Mouse (Mus musculus): ENCODE results near the gene Nup188. TPM values are rescaled to one million over a fixed set of nuclear protein-coding genes. Genes with fewer than 3 reads are reported as not detected.

Nup188 gene
- total RNA-seq (2023; ENCODE audit: inconsistent age), result 50.2 to 59.9 TPM (median 55.0 TPM) in 4 replicates

DNA sequence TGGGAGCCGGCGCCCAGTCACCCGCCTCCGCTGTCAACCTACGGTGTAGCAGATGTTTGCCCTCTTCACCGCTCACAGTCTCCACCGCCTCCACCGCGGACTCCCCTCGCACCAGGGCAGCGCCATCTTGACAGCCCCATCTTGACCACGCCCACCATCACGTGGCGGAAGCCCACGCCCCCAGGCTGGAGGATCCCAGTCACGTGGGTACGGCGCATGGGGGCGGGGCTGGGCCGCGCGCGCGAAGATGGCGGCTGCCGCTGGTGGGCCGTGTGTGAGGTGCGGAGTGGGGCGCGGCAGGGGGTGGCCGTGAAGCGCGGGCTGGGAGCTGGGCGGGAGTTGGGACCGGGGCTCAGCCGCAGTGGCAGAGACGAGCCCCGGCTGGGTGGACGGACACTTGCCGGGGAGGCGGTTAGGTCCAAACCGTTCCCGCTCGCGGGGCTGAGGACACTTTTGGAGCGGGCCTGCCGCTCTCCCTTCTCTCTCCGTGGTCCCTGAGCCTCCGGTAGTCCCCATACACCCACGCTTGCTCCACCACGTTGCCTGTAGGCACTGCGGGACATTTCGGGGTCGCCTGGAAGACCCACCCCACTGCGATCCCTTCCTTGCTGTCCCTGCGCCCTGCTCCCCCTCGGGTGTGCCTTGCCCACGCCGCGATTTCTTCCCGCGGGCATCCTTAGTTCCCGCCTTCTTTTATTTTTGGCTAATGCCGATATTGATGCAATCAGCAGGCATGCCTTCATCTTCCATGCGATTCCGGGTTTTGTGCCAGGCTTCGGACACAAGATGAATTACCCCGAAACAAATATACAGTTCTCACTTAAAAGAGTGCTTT lies at the start of gene Nup188, which contains the start of gene Dolk:
TSS of gene Nup188 (plus strand) at position 206 of the 835 bp plus-strand sequence.
TSS of gene Dolk (minus strand) at position 143 of the 835 bp plus-strand sequence.

DNA sequence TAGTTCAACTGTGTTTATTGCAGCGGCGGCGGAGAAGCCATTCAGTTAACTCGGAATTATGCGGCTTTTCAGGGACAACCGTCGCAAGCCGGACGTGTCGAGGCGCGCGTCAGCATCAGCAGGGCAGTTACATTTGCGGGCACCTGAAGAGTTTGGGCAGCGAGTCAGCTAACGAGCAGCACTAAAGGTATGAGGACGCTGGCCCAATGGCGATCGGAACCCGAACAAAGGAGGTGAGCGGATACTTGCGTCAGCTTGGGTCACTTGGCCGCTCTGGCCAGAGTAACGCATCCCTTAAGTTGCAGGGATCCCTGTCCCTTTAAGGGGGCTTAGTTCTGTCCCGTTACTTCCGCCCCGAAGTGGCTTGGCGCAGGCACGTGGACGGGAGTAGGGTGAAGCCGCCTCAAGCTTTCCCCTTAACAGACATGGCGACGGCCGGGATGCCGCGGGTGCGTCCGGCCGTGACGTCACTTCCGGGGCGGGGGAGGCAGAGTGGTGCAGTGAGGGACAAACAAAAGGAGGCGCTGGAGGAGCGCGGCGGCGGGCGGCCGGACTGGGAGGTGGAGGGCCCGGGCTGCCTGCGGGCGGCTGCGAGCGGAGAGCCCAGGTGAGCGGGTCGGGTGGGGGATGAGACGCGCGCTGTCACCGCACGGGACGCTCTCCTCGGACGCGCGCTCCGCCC lies 48.9 kb upstream of the Nup188 start, which contains the start of gene Lrrc8a:
TSS of gene Lrrc8a (plus strand) at position 517 of the 682 bp plus-strand sequence.

DNA sequence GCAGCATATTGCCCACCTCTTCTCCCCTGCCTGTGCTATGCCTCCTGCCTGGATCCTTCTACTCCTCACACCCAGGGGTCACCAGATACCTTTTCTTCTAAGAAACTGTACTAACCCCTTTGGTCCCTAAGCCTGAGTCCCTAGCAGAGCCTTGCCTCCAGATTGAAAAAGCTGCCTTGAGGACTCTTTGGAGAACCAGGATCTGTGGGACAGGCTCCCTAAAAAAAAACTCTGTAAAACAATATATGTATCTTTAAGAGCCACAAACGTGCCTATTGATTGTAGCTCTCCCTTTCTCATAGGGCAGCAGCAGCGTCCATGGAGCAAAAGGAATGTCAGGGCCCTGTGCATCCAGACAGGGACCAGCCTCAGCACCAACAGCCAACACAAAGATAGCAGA lies 45.9 kb upstream of the Nup188 start, which contains the start of gene Gm28035:
TSS of gene Gm28035 (plus strand) at position 301 of the 400 bp plus-strand sequence.

DNA sequence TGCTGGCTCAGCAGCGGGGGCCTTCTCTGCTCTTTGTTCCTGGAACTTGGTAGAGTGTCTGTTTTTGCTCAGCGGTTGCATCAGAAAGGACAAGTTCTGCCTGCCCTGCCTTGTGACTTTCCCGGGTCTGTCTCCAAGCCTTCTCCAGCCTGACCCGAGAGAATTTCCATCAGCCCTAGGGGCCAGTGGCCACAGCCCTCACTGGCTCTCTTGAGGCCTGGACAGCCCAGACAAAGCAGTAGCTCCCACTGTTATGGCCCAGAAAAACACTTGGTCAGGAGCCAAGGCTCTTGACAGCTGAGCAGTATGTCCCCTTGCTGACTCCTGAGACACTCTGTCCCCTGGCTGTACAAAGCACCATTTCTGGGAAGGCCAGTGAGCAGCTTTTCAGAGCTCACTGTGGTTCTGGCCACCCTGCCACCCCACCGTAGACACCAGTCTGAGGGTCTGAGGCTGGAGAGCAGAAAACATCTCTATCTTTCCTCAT lies 20.4 kb upstream of the Nup188 start, which contains the start of gene Phyhd1:
TSS of gene Phyhd1 (plus strand) at position 437 of the 487 bp plus-strand sequence.

DNA sequence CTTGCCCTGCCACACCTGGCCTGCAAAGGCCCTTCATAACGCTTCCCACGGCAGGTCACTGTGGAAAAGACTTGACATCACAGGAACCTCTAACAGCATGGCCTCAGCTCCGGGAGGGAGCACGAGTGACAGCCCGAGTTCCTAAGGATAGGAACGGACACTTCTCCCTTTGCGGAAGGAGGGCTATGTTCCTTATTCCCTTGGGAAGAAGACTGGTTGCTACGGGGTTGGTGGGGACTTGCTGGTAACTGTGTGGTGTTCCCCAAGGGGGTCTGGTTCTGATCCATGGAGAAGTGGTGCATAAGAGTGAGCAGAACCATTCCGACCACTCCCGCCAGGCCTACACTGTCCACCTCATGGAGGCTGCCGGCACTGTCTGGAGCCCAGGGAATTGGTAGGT lies 5.5 kb upstream of the Nup188 start, which contains the start of gene Gm28038:
TSS of gene Gm28038 (plus strand) at position 301 of the 400 bp plus-strand sequence.

DNA sequence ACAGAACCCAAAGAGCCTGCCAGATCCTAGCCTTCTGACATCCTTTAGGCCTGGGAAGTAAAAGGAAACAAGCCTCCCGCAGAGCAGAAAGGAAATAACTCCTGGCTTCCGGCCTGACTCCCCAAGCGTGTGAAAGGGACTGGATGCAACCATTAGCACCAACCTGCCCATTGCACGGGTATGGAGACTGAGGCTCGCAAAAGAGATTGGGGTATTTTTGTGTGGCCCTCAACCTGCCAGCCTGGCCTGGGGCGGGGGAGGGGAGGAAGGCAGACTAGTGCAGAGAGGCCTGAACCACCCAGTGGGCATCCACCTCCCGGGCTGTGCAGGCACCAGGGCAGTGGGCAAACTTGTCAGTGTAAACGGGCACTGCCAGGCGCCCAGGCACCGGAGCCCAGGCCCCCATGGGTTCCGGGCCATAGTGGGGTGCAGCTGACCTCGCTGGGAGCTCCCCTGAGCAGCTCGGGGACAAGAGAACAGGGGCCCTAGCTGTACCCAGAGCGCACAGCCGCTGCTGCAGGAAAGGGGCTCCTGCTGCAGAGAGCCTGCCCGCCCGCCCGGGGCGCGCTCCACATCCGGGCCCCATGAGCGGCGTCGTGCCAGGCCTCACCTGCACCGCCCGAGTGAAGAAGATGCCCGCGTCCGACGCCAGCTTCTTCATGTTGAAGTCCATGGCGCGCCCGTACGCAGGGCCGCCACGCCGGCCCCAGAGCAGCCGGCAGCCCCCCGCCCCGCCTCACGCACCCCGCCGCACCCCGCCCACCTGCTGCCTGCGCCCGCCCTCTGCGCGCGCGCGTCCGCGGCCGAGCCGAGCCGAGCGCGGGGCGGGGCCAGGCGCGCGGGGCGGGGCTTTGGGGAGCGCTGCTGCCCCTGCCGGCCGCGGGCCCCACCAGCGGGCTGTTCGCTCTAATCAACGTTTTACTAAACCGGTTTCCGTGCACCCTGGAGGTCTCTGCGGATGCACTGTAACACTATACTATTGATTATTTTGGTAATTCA lies 72.6 kb downstream of the Nup188 start, which contains the start of gene Sh3glb2:
TSS of gene Sh3glb2 (minus strand) at position 805 of the 999 bp plus-strand sequence.

DNA sequence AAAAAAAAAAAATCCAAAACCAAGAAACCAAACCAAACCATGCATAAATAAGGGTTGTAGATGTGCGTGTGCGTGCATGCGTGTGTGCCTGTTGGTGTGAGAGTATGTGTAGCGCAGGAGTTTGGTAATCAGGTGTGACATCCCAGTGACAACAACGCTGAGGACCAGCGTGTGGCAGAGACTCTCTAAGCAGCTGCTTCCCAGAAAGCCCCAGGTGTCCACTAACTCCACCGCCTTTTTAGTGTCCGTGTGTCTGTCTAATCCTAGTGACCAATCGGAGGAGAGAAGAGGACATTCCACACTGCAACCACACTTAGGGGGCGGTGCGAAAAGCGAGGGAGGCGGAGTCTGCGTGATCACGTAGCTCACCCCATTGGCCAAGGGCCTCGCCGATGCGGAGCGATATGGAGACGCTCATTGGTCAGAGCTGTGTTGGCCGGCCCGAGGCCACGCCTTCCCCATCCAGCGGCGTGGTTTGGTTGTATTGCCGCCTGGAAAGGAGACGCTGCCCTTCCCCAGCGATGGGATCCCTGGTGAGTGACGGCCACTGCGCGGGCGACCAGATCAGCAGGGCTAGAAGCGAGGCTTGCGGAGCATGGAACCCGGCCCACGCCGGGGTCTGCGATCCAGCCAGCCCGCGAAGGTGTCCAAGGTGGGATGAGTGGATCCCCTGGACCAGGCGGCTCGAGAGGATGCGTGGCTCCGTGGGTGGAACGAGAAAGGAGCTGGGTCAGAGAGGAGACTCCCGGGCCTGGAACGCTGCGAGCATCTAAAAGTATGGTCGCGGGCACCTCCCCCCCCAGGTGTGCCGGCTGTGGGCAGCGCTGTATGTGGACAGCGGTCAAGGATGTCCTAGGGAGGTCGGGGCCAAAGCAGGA lies 77.8 kb downstream of the Nup188 start, which contains the start of gene Miga2:
TSS of gene Miga2 (plus strand) at position 461 of the 878 bp plus-strand sequence.

DNA sequence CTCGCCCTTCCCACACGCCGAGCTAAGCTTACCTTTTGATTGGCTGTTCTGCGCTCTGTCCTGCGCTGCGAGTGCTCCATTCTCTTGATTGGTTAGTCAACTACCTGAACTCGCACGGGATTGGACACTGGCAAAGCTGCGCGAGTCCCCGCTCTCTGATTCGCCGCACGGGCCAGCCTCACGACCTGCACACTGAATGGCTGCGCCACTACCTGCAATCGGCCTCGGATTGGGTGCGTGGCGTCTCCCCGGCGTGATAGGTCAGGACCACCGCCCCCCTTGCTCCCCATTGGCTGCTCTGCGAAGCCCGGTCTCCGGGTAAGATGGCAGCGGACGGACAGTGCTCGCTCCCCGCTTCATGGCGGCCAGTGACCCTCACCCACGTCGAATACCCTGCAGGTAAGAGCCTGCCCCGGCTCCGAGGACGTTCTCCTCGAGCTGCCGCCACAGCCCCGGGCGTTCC lies 105.9 kb downstream of the Nup188 start, which contains the start of gene Dolpp1:
TSS of gene Dolpp1 (plus strand) at position 141 of the 463 bp plus-strand sequence.

Other genes starting within 250 kb of the Nup188 start
- gene Wdr34, start 237.5 kb upstream of the Nup188 start, total RNA-seq (2023; ENCODE audit: inconsistent age), result 2.5 to 4.4 TPM (median 2.8 TPM) in 4 replicates
- gene Set, start 229.0 kb upstream of the Nup188 start, total RNA-seq (2023; ENCODE audit: inconsistent age), result 251 to 275 TPM (median 261 TPM) in 4 replicates
- 0.87 to 2.3 TPM (median 1.7 TPM) in 4 replicates for gene Pkn3, start 208.7 kb upstream of the Nup188 start, total RNA-seq (2023; ENCODE audit: inconsistent age)
- 14.2 to 18.4 TPM (median 15.7 TPM) in 4 replicates for gene Zdhhc12, start 192.7 kb upstream of the Nup188 start, total RNA-seq (2023; ENCODE audit: inconsistent age)
- gene Zer1, start 161.8 kb upstream of the Nup188 start, total RNA-seq (2023; ENCODE audit: inconsistent age), result 67.6 to 74.2 TPM (median 71.0 TPM) in 4 replicates
- gene Tbc1d13, start 152.7 kb upstream of the Nup188 start, total RNA-seq (2023; ENCODE audit: inconsistent age), result 39.1 to 46.0 TPM (median 41.8 TPM) in 4 replicates
- gene Endog, start 114.9 kb upstream of the Nup188 start, total RNA-seq (2023; ENCODE audit: inconsistent age), result 8.8 to 9.3 TPM (median 9.1 TPM) in 4 replicates
- 19.9 to 23.6 TPM (median 22.6 TPM) in 4 replicates for gene Spout1, start 107.9 kb upstream of the Nup188 start, total RNA-seq (2023; ENCODE audit: inconsistent age)
- gene Kyat1, start 80.5 kb upstream of the Nup188 start, total RNA-seq (2023; ENCODE audit: inconsistent age), result 7.4 to 11.1 TPM (median 7.9 TPM) in 4 replicates
- 26.7 to 32.9 TPM (median 28.9 TPM) in 4 replicates for gene Lrrc8a, start 48.7 kb upstream of the Nup188 start, total RNA-seq (2023; ENCODE audit: inconsistent age)
- 0.90 to 5.9 TPM (median 3.4 TPM) in 4 replicates for gene Gm28035, start 45.8 kb upstream of the Nup188 start, total RNA-seq (2023; ENCODE audit: inconsistent age)
- 4.9 to 10.3 TPM (median 8.9 TPM) in 4 replicates for gene Phyhd1, start 20.2 kb upstream of the Nup188 start, total RNA-seq (2023; ENCODE audit: inconsistent age)
- 3.3 TPM in 1 of 4 replicates, not detected in the others for gene Gm28038, start 5.4 kb upstream of the Nup188 start, total RNA-seq (2023; ENCODE audit: inconsistent age)
- 8.1 to 11.2 TPM (median 9.9 TPM) in 4 replicates for gene Dolk, start 63 bp upstream of the Nup188 start, total RNA-seq (2023; ENCODE audit: inconsistent age)
- 56.1 to 83.8 TPM (median 71.9 TPM) in 4 replicates for gene Sh3glb2, start 72.9 kb downstream of the Nup188 start, total RNA-seq (2023; ENCODE audit: inconsistent age)
- 12.5 to 23.0 TPM (median 18.0 TPM) in 4 replicates for gene Miga2, start 77.8 kb downstream of the Nup188 start, total RNA-seq (2023; ENCODE audit: inconsistent age)
- 17.4 to 23.5 TPM (median 19.5 TPM) in 4 replicates for gene Dolpp1, start 105.9 kb downstream of the Nup188 start, total RNA-seq (2023; ENCODE audit: inconsistent age)
- gene Crat, start 129.4 kb downstream of the Nup188 start, total RNA-seq (2023; ENCODE audit: inconsistent age), result 20.2 to 34.2 TPM (median 25.9 TPM) in 4 replicates
- 140 to 153 TPM (median 144 TPM) in 4 replicates for gene Ptpa, start 129.6 kb downstream of the Nup188 start, total RNA-seq (2023; ENCODE audit: inconsistent age)
- gene Ier5l, start 187.8 kb downstream of the Nup188 start, total RNA-seq (2023; ENCODE audit: inconsistent age), result 2.8 to 4.8 TPM (median 3.2 TPM) in 4 replicates